Mouse (Mus musculus): Measurements from ENCODE around the gene Pdlim7. TPM values are rescaled to one million over a fixed set of nuclear protein-coding genes. Genes with fewer than 3 reads are reported as not detected.
A peak's percentile ranks its signal among the peaks of the same experiment; 100 is the strongest.

Pdlim7 gene
- polyA plus RNA-seq, 1 experiment from 2014 or later, result 176 TPM

DNA sequence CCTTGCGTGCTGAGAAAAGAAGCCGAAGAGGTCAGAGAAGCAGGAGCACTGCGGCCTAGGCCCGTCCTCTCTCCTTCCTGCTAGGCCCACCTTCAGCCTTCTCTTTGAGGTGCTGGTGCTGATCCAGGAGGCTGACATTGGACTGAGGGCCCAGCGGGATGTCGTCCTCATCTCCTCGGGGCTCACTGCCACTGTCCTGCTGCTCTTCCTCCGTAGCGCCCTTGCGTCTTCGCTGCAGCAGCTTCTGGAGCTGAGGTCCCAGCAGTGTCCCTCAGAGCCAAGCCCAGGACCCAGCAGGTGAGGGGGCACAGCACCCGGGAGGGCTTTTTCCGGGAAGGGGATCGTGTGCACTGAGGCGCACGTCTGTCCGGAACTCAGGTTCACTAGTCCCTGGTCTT lies 22.3 kb upstream of the Pdlim7 start:
- Histone ChIP-seq H3K36me3 (peaks cover 68% of the 10 kb centered on the region), H3K4me2 (peak overlapping the region; percentile 96), H3K4me1 (peaks cover 23% of the 10 kb centered on the region), H3K27me3 (replicated peaks) (no peaks in the 10 kb centered on the region), H3K9me3 (replicated peaks) (no peaks in the 10 kb centered on the region), H3K27ac (replicated peaks) (peak overlapping the region; percentile 88), H3K4me3 (replicated peaks) (peak overlapping the region; percentile 76), H3K9ac (replicated peaks) (peak overlapping the region; percentile 82)
- WGBS, result 19% methylated on average over 17 of the region's 17 CpGs
- ATAC-seq (ENCODE audit: low FRiP score), result no peak; the same call in 1 of the 2 replicates

DNA sequence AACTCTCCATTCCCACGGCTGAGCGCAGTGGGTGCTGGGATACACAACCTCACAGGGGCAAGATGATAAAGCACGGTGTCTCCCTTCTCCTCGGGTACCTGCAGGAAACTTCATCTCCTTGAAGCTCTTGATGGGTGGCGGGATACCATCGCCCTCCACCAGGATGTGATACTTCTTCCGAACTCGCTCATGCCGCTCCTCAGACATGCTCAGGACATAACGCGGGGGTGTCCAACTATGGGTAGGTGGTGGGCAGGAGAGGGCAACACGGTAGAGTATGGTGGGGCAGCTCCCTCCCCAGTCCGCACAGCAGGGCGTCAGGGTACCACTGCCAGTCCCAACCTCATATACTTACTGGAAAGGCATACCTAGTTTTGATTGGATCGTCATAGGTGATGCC lies 21.7 kb upstream of the Pdlim7 start:
- no peaks in the 10 kb centered on the region for H3K9me3 ChIP-seq (replicated peaks)
- no peaks in the 10 kb centered on the region for H3K27me3 ChIP-seq (replicated peaks)
- no peak for ATAC-seq (ENCODE audit: low FRiP score)
- peak overlapping the region; percentile 96 for H3K4me2 ChIP-seq
- H3K4me1 ChIP-seq, result peaks cover 23% of the 10 kb centered on the region
- peak overlapping the region; percentile 76 for H3K4me3 ChIP-seq (replicated peaks)
- H3K36me3 ChIP-seq, result peaks cover 68% of the 10 kb centered on the region
- H3K9ac ChIP-seq (replicated peaks), result peak overlapping the region; percentile 82; the same call in 1 of the 2 replicates
- H3K27ac ChIP-seq (replicated peaks), result no peak overlapping the region
- WGBS, result 97% methylated on average over 15 of the region's 15 CpGs

DNA sequence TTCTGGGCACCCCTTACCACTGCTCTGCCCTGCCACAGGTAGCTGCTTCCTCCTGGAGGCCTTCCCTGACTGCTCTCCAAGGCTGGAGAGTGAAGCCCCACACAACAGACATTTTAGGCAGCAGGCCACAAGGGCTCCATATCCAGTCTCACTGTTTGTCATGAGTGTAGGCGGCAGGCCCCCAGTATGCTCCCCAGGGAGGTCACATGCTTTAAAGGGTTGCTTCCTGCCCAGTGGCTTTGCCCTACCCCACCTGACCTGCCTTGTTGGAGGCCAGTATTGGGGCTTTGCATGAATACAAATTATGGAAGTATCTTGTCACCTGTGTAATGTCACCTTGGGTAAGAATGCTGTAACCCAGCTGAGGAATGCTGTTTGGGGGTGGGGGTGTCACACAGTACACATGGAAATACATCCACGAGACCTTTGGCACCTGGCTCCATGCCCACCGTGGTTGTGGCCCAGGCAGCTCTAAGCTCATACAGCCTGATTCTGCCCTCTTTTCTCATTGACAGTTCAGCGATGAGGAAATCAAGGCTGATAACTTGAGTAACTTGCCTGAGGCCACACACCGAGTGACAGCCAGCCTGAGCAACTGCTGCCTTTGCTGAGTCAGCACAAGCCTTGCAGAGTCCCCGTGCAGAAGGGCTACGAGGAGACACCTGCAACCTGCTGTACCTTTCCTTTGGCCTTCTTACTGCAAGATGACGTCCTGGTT lies 15.9 kb upstream of the Pdlim7 start, which contains the start of gene Dok3:
Gene Dok3, minus strand, starts transcription at position 99 of the 718 bp plus-strand sequence.
- Histone ChIP-seq H3K4me3 (replicated peaks) (no peak within 1 kb of the TSS), H3K4me1 (0 out of 2 replicates have a peak, but pooled peaks cover 5% of the 10 kb centered on the region), H3K9me3 (replicated peaks) (no peaks in the 10 kb centered on the region), H3K27me3 (replicated peaks) (no peaks in the 10 kb centered on the region), H3K9ac (replicated peaks) (no peak within 1 kb of the TSS), H3K4me2 (no peak within 1 kb of the TSS), H3K36me3 (peaks cover 52% of the 10 kb centered on the region), H3K27ac (replicated peaks) (no peak within 1 kb of the TSS)
- ATAC-seq (ENCODE audit: low FRiP score), result no peak
- WGBS, result 79% methylated on average over 8 of the region's 8 CpGs

DNA sequence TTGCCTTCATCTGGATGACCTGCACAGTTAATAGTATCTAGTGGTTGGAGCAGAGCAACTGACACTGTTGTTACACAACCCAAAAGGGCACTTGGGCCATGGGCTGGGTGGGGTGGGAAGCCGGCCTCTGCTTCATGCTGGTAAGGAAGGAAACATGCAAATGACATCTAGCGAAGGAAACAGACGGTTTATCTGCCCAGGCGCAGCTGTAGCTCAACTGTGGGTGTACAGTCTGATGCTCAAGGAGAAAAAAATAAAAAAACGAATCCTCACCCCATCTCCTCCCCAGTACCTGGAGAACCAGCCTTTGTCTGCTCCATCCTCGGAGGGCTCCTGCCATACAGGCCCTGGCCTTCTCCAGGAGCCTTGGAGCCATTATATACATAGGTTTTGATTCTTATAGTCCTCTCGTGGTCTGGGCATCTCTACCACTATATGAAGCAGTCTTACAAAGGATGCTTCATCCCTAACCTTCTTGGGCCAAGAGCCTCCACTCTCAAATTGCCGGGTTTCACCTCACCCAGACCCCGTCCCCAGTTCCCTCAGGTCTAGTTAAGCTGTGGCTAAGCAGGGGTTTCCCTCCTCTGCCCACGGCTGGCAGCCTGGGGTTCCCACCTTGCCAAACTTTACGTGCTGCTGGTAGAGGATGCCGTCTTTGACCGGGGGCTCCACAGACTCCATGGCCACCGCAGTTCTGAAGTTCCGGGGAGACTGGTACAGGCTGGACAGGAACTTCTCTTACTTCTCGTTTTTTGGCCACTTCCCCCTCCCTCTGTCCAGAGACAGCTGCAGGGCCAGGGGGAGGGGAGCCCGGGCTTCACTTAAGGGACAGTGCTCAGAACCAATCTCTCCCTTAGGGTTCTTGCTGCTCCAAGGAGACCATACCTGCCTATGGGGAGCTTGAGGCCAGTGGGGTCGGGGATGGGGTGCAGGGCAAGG lies 14.6 kb upstream of the Pdlim7 start:
- no peak for ATAC-seq (ENCODE audit: low FRiP score)
- Histone ChIP-seq H3K4me1 (no peaks in the 10 kb centered on the region), H3K9me3 (replicated peaks) (no peaks in the 10 kb centered on the region), H3K4me2 (no peak overlapping the region), H3K36me3 (peaks cover 39% of the 10 kb centered on the region), H3K4me3 (replicated peaks) (no peak overlapping the region), H3K9ac (replicated peaks) (no peak overlapping the region), H3K27ac (replicated peaks) (no peak overlapping the region), H3K27me3 (replicated peaks) (no peaks in the 10 kb centered on the region)
- WGBS, result 86% methylated on average over 18 of the region's 18 CpGs

DNA sequence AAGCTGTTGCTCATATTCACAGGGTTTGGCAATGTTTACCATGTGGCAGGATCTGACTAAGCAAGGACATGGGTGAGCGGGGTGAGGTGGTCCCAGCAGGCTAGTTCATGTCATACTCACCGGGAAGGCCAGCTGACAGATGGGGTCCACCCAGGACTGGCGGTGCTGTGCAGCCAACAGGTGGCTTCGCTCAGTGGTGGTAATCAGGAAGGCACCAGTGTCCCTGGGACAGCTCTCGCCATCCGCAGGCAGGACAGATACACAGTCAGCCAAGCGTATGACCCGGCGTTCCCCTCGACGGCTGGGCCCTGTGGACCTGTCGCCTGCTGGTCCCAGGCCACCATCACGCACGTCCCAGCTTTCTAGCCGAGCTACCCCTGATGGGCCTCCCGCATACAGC lies 13.7 kb upstream of the Pdlim7 start:
- Histone ChIP-seq H3K27ac (replicated peaks) (no peak overlapping the region), H3K4me3 (replicated peaks) (no peak overlapping the region), H3K4me2 (no peak overlapping the region), H3K36me3 (peaks cover 31% of the 10 kb centered on the region), H3K9ac (replicated peaks) (no peak overlapping the region), H3K9me3 (replicated peaks) (no peaks in the 10 kb centered on the region), H3K4me1 (no peaks in the 10 kb centered on the region), H3K27me3 (replicated peaks) (no peaks in the 10 kb centered on the region)
- 84% methylated on average over 16 of the region's 16 CpGs for WGBS
- no peak for ATAC-seq (ENCODE audit: low FRiP score)

DNA sequence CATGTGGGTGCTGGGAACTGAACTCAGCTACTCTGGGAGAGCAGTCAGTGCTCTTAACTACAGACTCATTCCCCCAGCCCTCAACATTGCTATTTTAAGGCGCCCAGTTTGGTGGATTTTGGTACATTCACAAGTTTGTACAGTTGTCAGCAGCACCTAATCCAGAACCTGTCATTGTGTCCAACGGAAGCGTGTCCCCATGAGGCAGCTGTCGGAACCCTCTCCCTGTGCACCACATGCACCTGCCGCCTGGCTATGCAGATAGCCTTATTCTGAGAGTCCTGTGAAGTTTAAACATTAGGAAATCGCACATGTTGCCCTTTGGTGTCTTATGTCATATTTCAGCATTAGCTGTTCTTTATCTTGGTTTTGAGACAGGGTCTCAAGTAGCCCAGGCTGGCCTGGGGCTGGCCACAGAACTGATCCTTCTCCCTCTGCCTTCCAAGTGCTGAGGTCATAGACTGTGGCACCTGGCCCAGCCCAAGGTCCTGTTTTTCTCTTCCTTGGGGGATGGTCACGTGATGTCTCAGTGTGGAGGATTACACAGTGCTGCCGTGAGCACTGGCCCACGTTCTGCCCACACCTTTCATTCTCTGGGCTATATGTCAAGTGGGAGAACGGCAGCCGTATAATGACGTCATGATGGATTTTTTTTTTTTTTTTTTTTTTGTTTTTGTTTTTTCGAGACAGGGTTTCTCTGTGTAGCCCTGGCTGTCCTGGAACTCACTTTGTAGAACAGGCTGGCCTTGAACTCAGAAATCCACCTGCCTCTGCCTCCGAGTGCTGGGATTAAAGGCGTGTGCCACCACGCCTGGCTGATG lies 12.5 kb upstream of the Pdlim7 start:
- Histone ChIP-seq H3K4me1 (no peaks in the 10 kb centered on the region), H3K4me2 (no peak overlapping the region), H3K4me3 (replicated peaks) (no peak overlapping the region), H3K9ac (replicated peaks) (no peak overlapping the region), H3K27me3 (replicated peaks) (no peaks in the 10 kb centered on the region), H3K36me3 (peaks cover 19% of the 10 kb centered on the region), H3K9me3 (replicated peaks) (no peaks in the 10 kb centered on the region), H3K27ac (replicated peaks) (no peak overlapping the region)
- ATAC-seq (ENCODE audit: low FRiP score), result no peak
- WGBS, result 79% methylated on average over 16 of the region's 16 CpGs

DNA sequence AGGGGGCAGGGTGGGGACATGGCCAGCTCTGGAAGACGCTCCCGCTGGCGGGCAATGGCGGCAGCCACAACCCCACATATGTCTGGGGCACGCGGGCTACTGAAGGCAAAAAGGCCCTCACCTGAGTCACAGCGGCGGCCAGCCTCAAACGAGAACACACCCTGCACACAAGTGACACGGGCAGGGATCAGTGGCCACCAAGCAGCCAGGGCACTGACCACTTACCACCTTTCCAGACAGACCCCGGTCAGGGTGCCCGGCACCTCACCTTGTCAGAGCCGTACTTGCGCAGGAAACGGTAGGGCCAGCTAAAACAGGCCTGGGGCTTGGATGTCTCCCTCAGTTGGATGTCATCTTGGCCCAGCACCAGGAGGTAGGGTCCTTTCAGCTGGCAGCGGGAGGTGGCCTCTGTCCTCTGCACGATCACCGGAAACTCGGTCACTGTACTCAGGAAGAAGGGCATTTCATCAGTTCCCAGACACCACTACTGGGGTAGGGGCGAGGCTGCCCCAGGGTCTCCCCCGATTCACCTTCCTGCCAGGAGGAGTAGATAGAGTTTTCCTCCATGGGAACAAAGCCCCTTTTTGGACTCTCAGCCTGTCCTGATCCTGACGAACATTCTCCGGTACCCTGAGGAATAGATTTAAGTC lies 10.6 kb upstream of the Pdlim7 start:
- Histone ChIP-seq H3K36me3 (peaks cover 1% of the 10 kb centered on the region; the same call in 1 of the 2 replicates), H3K4me1 (no peaks in the 10 kb centered on the region), H3K9ac (replicated peaks) (no peak overlapping the region), H3K4me3 (replicated peaks) (no peak overlapping the region), H3K27ac (replicated peaks) (no peak overlapping the region), H3K9me3 (replicated peaks) (no peaks in the 10 kb centered on the region), H3K27me3 (replicated peaks) (no peaks in the 10 kb centered on the region), H3K4me2 (no peak overlapping the region)
- WGBS, result 92% methylated on average over 23 of the region's 23 CpGs
- no peak for ATAC-seq (ENCODE audit: low FRiP score)

DNA sequence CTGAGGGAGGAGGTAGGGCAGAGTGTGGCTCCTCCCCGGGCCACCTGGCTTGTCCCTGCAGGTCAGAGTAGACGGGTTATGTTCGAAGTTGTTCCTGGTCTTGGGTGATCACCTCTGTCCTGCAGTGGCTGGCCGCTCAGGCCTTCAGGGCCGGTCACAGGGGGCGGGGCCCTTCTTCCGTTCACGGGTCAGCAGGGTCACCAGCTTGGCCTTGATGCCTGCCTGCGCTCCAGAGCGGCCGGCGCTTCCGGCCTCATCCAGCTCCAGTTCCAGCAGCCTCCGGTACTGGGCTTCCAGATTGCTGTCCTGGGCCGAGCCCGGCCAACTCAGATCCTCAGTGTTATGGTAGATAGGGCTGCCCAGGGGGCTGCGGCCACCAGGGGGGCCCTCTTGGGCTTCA lies 9.8 kb upstream of the Pdlim7 start:
- Histone ChIP-seq H3K4me1 (no peaks in the 10 kb centered on the region), H3K4me2 (no peak overlapping the region), H3K27ac (replicated peaks) (no peak overlapping the region), H3K27me3 (replicated peaks) (no peaks in the 10 kb centered on the region), H3K4me3 (replicated peaks) (no peak overlapping the region), H3K9me3 (replicated peaks) (no peaks in the 10 kb centered on the region), H3K36me3 (no peaks in the 10 kb centered on the region), H3K9ac (replicated peaks) (no peak overlapping the region)
- ATAC-seq (ENCODE audit: low FRiP score), result no peak
- 79% methylated on average over 17 of the region's 17 CpGs for WGBS

DNA sequence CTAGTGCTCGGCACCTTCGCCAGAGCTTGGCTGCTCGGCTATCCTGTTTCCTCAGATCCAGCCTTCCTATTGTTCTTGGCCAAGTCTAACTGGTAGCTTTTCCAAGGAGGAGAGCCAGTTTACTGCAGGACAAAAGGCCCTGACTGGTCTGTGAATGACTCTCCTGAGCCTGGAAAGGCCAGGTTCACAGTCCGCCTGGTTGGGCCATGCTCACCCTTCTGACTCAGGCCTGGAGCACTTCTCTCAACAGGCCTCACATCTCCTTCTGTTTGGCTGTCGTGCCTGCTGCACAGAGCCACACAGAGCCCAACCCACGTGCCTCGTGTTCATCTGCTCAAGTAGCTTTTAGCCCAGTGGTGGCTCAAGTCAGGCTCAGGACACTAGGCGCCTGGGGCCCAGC lies 9.3 kb upstream of the Pdlim7 start:
- Histone ChIP-seq H3K27ac (replicated peaks) (no peak overlapping the region), H3K4me1 (no peaks in the 10 kb centered on the region), H3K4me2 (no peak overlapping the region), H3K27me3 (replicated peaks) (no peaks in the 10 kb centered on the region), H3K4me3 (replicated peaks) (no peak overlapping the region), H3K9ac (replicated peaks) (no peak overlapping the region), H3K9me3 (replicated peaks) (no peaks in the 10 kb centered on the region), H3K36me3 (no peaks in the 10 kb centered on the region)
- WGBS, result 57% methylated on average over 8 of the region's 8 CpGs
- ATAC-seq (ENCODE audit: low FRiP score), result no peak

DNA sequence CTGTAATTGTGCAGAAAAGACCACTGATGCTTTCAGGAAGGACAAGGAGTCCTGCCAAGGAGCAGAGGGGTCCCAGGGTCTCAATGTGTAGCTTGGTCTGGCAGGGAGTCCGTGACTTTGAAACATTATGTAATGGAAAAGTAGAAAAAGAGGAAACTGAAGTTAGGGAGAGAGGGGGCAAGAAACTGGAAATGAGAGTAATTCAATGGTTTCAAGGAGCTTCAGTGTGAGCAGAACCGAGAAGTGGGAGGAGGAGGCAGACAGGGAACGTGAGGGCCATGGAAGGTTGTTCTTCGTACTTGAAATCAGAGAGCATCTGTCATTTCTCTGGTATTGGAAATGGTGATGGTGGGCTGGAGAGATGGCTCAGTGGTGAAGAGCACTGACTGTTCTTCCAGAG lies 6.1 kb upstream of the Pdlim7 start:
- Histone ChIP-seq H3K27ac (replicated peaks) (no peak overlapping the region), H3K9ac (replicated peaks) (no peak overlapping the region), H3K4me2 (no peak overlapping the region), H3K4me3 (replicated peaks) (no peak overlapping the region), H3K4me1 (no peaks in the 10 kb centered on the region), H3K36me3 (no peaks in the 10 kb centered on the region), H3K27me3 (replicated peaks) (0 out of 2 replicates have a peak, but pooled peaks cover 3% of the 10 kb centered on the region), H3K9me3 (replicated peaks) (no peaks in the 10 kb centered on the region)
- 84% methylated on average over 4 of the region's 4 CpGs for WGBS
- ATAC-seq (ENCODE audit: low FRiP score), result no peak

DNA sequence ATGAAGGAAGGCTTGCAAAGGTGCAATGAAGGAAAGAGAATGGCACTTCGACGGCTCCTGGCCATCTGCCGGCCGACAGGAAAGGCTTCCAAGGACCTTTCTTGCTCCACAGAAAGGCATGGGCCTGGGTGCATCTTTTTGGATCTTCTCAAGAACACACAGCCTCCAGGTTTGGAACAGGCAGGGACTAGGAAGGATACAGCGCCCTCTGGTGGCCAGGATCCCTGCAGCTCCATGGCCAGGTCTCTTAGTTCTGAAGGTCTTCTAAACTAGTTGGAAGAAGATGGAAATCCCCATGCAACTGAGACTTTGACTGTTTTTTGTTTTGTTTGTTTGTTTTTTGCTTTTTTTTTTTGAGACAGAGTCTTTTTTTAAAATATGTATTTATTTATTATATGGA lies 3.5 kb upstream of the Pdlim7 start:
- H3K27me3 ChIP-seq (replicated peaks), result 0 out of 2 replicates have a peak, but pooled peaks cover 3% of the 10 kb centered on the region
- no peaks in the 10 kb centered on the region for H3K9me3 ChIP-seq (replicated peaks)
- no peak overlapping the region for H3K4me3 ChIP-seq (replicated peaks)
- no peak overlapping the region for H3K9ac ChIP-seq (replicated peaks)
- no peaks in the 10 kb centered on the region for H3K36me3 ChIP-seq
- no peak overlapping the region for H3K4me2 ChIP-seq
- ATAC-seq (ENCODE audit: low FRiP score), result no peak
- peaks cover 7% of the 10 kb centered on the region for H3K4me1 ChIP-seq
- no peak overlapping the region; the same call in 1 of the 2 replicates for H3K27ac ChIP-seq (replicated peaks)
- WGBS, result 5% methylated on average over 5 of the region's 5 CpGs
